Mouse (Mus musculus): ENCODE measurements around the gene Dchs1. TPM values are rescaled to one million over a fixed set of nuclear protein-coding genes. Genes with fewer than 3 reads are reported as not detected.

The Dchs1 gene
- total and polyA plus RNA-seq, 3 experiments = 0.08 to 0.11 TPM; not detected in 1

- no peak for TF ChIP-seq MXI1 (IDR thresholded peaks at IDR 0.05; ENCODE audit: low read depth, low read length)
- no peak for TF ChIP-seq JUND (IDR thresholded peaks at IDR 0.05; ENCODE audit: low read depth, low read length)
- no peak for TF ChIP-seq POLR2AphosphoS2 (IDR thresholded peaks at IDR 0.05; ENCODE audit: low read length)
- TF ChIP-seq MAFK (IDR thresholded peaks at IDR 0.05; ENCODE audit: borderline replicate concordance, low read depth, low read length) = no peak
- no peak for TF ChIP-seq MYC (IDR thresholded peaks at IDR 0.05; ENCODE audit: low read depth, low read length)
- TF ChIP-seq TCF12 (IDR thresholded peaks at IDR 0.05; ENCODE audit: low read depth, low read length) = no peak
- TF ChIP-seq UBTF (IDR thresholded peaks at IDR 0.05; ENCODE audit: borderline replicate concordance, insufficient read depth, low read depth, low read length) = no peak
- TF ChIP-seq ELF1 (IDR thresholded peaks at IDR 0.05; ENCODE audit: low read depth, low read length) = no peak
- no peak for TF ChIP-seq GABPA (IDR thresholded peaks at IDR 0.05; ENCODE audit: low read depth, low read length)
- TF ChIP-seq EP300 (IDR thresholded peaks at IDR 0.05; ENCODE audit: low read depth in 1 of 2, low read length in 2 of 2) = no peak
- TF ChIP-seq CHD1 (IDR thresholded peaks at IDR 0.05; ENCODE audit: low read depth, low read length) = no peak
- TF ChIP-seq HCFC1 (IDR thresholded peaks at IDR 0.05; ENCODE audit: low read depth, low read length) = no peak
- no peak for TF ChIP-seq RCOR1 (IDR thresholded peaks at IDR 0.05; ENCODE audit: low read depth, low read length)
- no peak for TF ChIP-seq ETS1 (IDR thresholded peaks at IDR 0.05; ENCODE audit: low read depth, low read length)
- no peak for TF ChIP-seq NRF1 (IDR thresholded peaks at IDR 0.05; ENCODE audit: insufficient read depth, low read depth, low read length, poor library complexity, severe bottlenecking)
- TF ChIP-seq MAZ (IDR thresholded peaks at IDR 0.05; ENCODE audit: low read depth, low read length) = no peak
- no peak overlapping the region for H3K27ac ChIP-seq (ENCODE audit: control insufficient read depth, low read depth, low read length)
- no peaks in the 10 kb centered on the region for H3K4me1 ChIP-seq (ENCODE audit: control insufficient read depth in 1 of 2, insufficient read depth in 2 of 2, low read length in 2 of 2)
- peaks cover 3 to 4% of the 10 kb centered on the region in 2 experiments; a peak in 3 of 4 replicates for H3K27me3 ChIP-seq (ENCODE audit: control insufficient read depth in 1 of 2, insufficient read depth in 2 of 2, low read length in 2 of 2)
- no peak overlapping the region for H3K9ac ChIP-seq (ENCODE audit: control insufficient read depth, low read depth, low read length, poor library complexity, severe bottlenecking)
- no peaks in the 10 kb centered on the region for H3K36me3 ChIP-seq (ENCODE audit: control insufficient read depth in 1 of 2, insufficient read depth in 2 of 2, low read length in 2 of 2)
- no peaks in the 10 kb centered on the region for H3K79me2 ChIP-seq (ENCODE audit: control insufficient read depth, insufficient read depth, low read length, poor library complexity)
- H3K9me3 ChIP-seq (replicated peaks; ENCODE audit: insufficient read depth, low read length) = no peaks in the 10 kb centered on the region
- no peak for DNase-seq (ENCODE audit: low read depth, low spot score)
- H3K4me3 ChIP-seq (ENCODE audit: control insufficient read depth in 1 of 2, insufficient read depth in 1 of 2, low read depth in 2 of 2, low read length in 2 of 2) = no peak overlapping the region
Observed at GRCm38 (mm10) chr7:105793701-105794100, 6.2 kb upstream of the Dchs1 start.

GRCm38 (mm10) chr7:105791147-105791546, 3.7 kb upstream of the Dchs1 start:
- no peaks in the 10 kb centered on the region for H3K79me2 ChIP-seq (ENCODE audit: control insufficient read depth, insufficient read depth, low read length, poor library complexity)
- peaks cover 0 to 4% of the 10 kb centered on the region in 2 experiments; a peak in 3 of 4 replicates for H3K27me3 ChIP-seq (ENCODE audit: control insufficient read depth in 1 of 2, insufficient read depth in 2 of 2, low read length in 2 of 2)
- no peak overlapping the region for H3K27ac ChIP-seq (ENCODE audit: control insufficient read depth, low read depth, low read length)
- no peaks in the 10 kb centered on the region for H3K4me1 ChIP-seq (ENCODE audit: control insufficient read depth in 1 of 2, insufficient read depth in 2 of 2, low read length in 2 of 2)
- H3K4me3 ChIP-seq (ENCODE audit: control insufficient read depth in 1 of 2, insufficient read depth in 1 of 2, low read depth in 2 of 2, low read length in 2 of 2) = no peak overlapping the region
- TF ChIP-seq GABPA (IDR thresholded peaks at IDR 0.05; ENCODE audit: low read depth, low read length) (no peak), KAT2A (conservative IDR thresholded peaks at IDR 0.05; ENCODE audit: low read depth, low read length) (no peak)
- DNase-seq (ENCODE audit: low read depth, low spot score) = no peak
- H3K9me3 ChIP-seq (replicated peaks; ENCODE audit: insufficient read depth, low read length) = no peaks in the 10 kb centered on the region
- H3K9ac ChIP-seq (ENCODE audit: control insufficient read depth, low read depth, low read length, poor library complexity, severe bottlenecking) = no peak overlapping the region
- H3K36me3 ChIP-seq (ENCODE audit: control insufficient read depth in 1 of 2, insufficient read depth in 2 of 2, low read length in 2 of 2) = no peaks in the 10 kb centered on the region
